Mouse (Mus musculus): ENCODE data around the gene Jam2. TPM values are rescaled to one million over a fixed set of nuclear protein-coding genes. Genes with fewer than 3 reads are reported as not detected.

Gene Jam2
- polyA plus RNA-seq, 1 experiment from 2014 or later: 1.7 TPM

- WGBS: 81% methylated on average over 6 of the region's 6 CpGs
- Histone ChIP-seq H3K27me3 (replicated peaks; ENCODE audit: control insufficient read depth, insufficient read depth, low read length) (peaks cover 32% of the 10 kb centered on the region), H3K4me1 (replicated peaks; ENCODE audit: control insufficient read depth, insufficient read depth, low read length) (no peaks in the 10 kb centered on the region), H3K9ac (ENCODE audit: low read depth, low read length) (no peak overlapping the region), H3K36me3 (ENCODE audit: control insufficient read depth, insufficient read depth, low read length) (no peaks in the 10 kb centered on the region), H3K4me2 (no peak overlapping the region), H3K27ac (ENCODE audit: low read depth, low read length) (no peak overlapping the region), H3K4me3 (ENCODE audit: low read depth, low read length) (no peak overlapping the region), H3K9me3 (ENCODE audit: control insufficient read depth, low read length) (no peaks in the 10 kb centered on the region)
- ATAC-seq (replicated peaks; ENCODE audit: low FRiP score) (no peak), DNase-seq (ENCODE audit: low spot score) (no peak)
These were observed 4.5 kb downstream of the Jam2 start for GRCm38 (mm10) chr16:84778431-84778830.

- DNase-seq (ENCODE audit: low spot score): no peak
These were observed 5.1 kb downstream of the Jam2 start for GRCm38 (mm10) chr16:84778861-84779630.

GRCm38 (mm10) chr16:84779718-84780117 is 5.8 kb downstream of the Jam2 start:
- no peaks in the 10 kb centered on the region for H3K36me3 ChIP-seq (ENCODE audit: control insufficient read depth, insufficient read depth, low read length)
- WGBS: 71% methylated on average over 5 of the region's 5 CpGs
- ATAC-seq (replicated peaks; ENCODE audit: low FRiP score) (no peak), DNase-seq (ENCODE audit: low spot score) (no peak)
- H3K9me3 ChIP-seq (ENCODE audit: control insufficient read depth, low read length): no peaks in the 10 kb centered on the region
- no peak overlapping the region for H3K4me2 ChIP-seq
- no peaks in the 10 kb centered on the region for H3K4me1 ChIP-seq (replicated peaks; ENCODE audit: control insufficient read depth, insufficient read depth, low read length)
- no peak overlapping the region for H3K9ac ChIP-seq (ENCODE audit: low read depth, low read length)
- peaks cover 20% of the 10 kb centered on the region for H3K27me3 ChIP-seq (replicated peaks; ENCODE audit: control insufficient read depth, insufficient read depth, low read length)
- no peak overlapping the region for H3K4me3 ChIP-seq (ENCODE audit: low read depth, low read length)
- H3K27ac ChIP-seq (ENCODE audit: low read depth, low read length): no peak overlapping the region

More at GRCm38 (mm10) chr16:84778861-84779630, 5.1 kb downstream of the Jam2 start:
- ATAC-seq (replicated peaks; ENCODE audit: low FRiP score): no peak
- H3K4me3 ChIP-seq (ENCODE audit: low read depth, low read length): no peak overlapping the region
- H3K36me3 ChIP-seq (ENCODE audit: control insufficient read depth, insufficient read depth, low read length): no peaks in the 10 kb centered on the region
- no peak overlapping the region for H3K4me2 ChIP-seq
- H3K27me3 ChIP-seq (replicated peaks; ENCODE audit: control insufficient read depth, insufficient read depth, low read length): peaks cover 27% of the 10 kb centered on the region
- 78% methylated on average over 6 of the region's 6 CpGs for WGBS
- H3K9ac ChIP-seq (ENCODE audit: low read depth, low read length): no peak overlapping the region
- H3K9me3 ChIP-seq (ENCODE audit: control insufficient read depth, low read length): no peaks in the 10 kb centered on the region
- H3K27ac ChIP-seq (ENCODE audit: low read depth, low read length): no peak overlapping the region
- no peaks in the 10 kb centered on the region for H3K4me1 ChIP-seq (replicated peaks; ENCODE audit: control insufficient read depth, insufficient read depth, low read length)

GRCm38 (mm10) chr16:84783279-84783678 is 9.4 kb downstream of the Jam2 start:
- ATAC-seq (replicated peaks; ENCODE audit: low FRiP score): no peak
- 33% methylated on average over 2 of the region's 2 CpGs for WGBS

GRCm38 (mm10) chr16:84784966-84785365 is 11.0 kb downstream of the Jam2 start:
- H3K9me3 ChIP-seq (ENCODE audit: control insufficient read depth, low read length): no peaks in the 10 kb centered on the region
- no peak for ATAC-seq (replicated peaks; ENCODE audit: low FRiP score)
- H3K4me3 ChIP-seq (ENCODE audit: low read depth, low read length): no peak overlapping the region
- H3K9ac ChIP-seq (ENCODE audit: low read depth, low read length): no peak overlapping the region
- H3K27ac ChIP-seq (ENCODE audit: low read depth, low read length): no peak overlapping the region
- no peak overlapping the region for H3K4me2 ChIP-seq
- no peaks in the 10 kb centered on the region for H3K27me3 ChIP-seq (replicated peaks; ENCODE audit: control insufficient read depth, insufficient read depth, low read length)
- DNase-seq (ENCODE audit: low spot score): no peak
- H3K36me3 ChIP-seq (ENCODE audit: control insufficient read depth, insufficient read depth, low read length): no peaks in the 10 kb centered on the region
- 34% methylated on average over 7 of the region's 7 CpGs for WGBS
- H3K4me1 ChIP-seq (replicated peaks; ENCODE audit: control insufficient read depth, insufficient read depth, low read length): no peaks in the 10 kb centered on the region

More at GRCm38 (mm10) chr16:84783279-84783678, 9.4 kb downstream of the Jam2 start:
- Histone ChIP-seq H3K9ac (ENCODE audit: low read depth, low read length) (no peak overlapping the region), H3K9me3 (ENCODE audit: control insufficient read depth, low read length) (no peaks in the 10 kb centered on the region), H3K4me3 (ENCODE audit: low read depth, low read length) (no peak overlapping the region), H3K4me1 (replicated peaks; ENCODE audit: control insufficient read depth, insufficient read depth, low read length) (no peaks in the 10 kb centered on the region), H3K4me2 (no peak overlapping the region), H3K27ac (ENCODE audit: low read depth, low read length) (no peak overlapping the region), H3K27me3 (replicated peaks; ENCODE audit: control insufficient read depth, insufficient read depth, low read length) (no peaks in the 10 kb centered on the region), H3K36me3 (ENCODE audit: control insufficient read depth, insufficient read depth, low read length) (no peaks in the 10 kb centered on the region)
- no peak for DNase-seq (ENCODE audit: low spot score)

GRCm38 (mm10) chr16:84790595-84791165 is 16.8 kb downstream of the Jam2 start:
- no peak overlapping the region for H3K4me2 ChIP-seq
- no peaks in the 10 kb centered on the region for H3K9me3 ChIP-seq (ENCODE audit: control insufficient read depth, low read length)
- DNase-seq (ENCODE audit: low spot score) (no peak), ATAC-seq (replicated peaks; ENCODE audit: low FRiP score) (no peak)
- no peaks in the 10 kb centered on the region for H3K36me3 ChIP-seq (ENCODE audit: control insufficient read depth, insufficient read depth, low read length)
- no peak overlapping the region for H3K4me3 ChIP-seq (ENCODE audit: low read depth, low read length)
- 62% methylated on average over 2 of the region's 2 CpGs for WGBS
- H3K4me1 ChIP-seq (replicated peaks; ENCODE audit: control insufficient read depth, insufficient read depth, low read length): no peaks in the 10 kb centered on the region
- H3K27ac ChIP-seq (ENCODE audit: low read depth, low read length): no peak overlapping the region
- H3K9ac ChIP-seq (ENCODE audit: low read depth, low read length): no peak overlapping the region
- H3K27me3 ChIP-seq (replicated peaks; ENCODE audit: control insufficient read depth, insufficient read depth, low read length): no peaks in the 10 kb centered on the region

- H3K4me1 ChIP-seq (replicated peaks; ENCODE audit: control insufficient read depth, insufficient read depth, low read length): no peaks in the 10 kb centered on the region
- no peak for ATAC-seq (replicated peaks; ENCODE audit: low FRiP score)
- no peaks in the 10 kb centered on the region for H3K9me3 ChIP-seq (ENCODE audit: control insufficient read depth, low read length)
- no peak overlapping the region for H3K27ac ChIP-seq (ENCODE audit: low read depth, low read length)
- no peak overlapping the region for H3K9ac ChIP-seq (ENCODE audit: low read depth, low read length)
- H3K4me3 ChIP-seq (ENCODE audit: low read depth, low read length): no peak overlapping the region
- no peak for DNase-seq (ENCODE audit: low spot score)
- H3K27me3 ChIP-seq (replicated peaks; ENCODE audit: control insufficient read depth, insufficient read depth, low read length): no peaks in the 10 kb centered on the region
- no peaks in the 10 kb centered on the region for H3K36me3 ChIP-seq (ENCODE audit: control insufficient read depth, insufficient read depth, low read length)
- WGBS: 80% methylated on average over 14 of the region's 14 CpGs
- no peak overlapping the region for H3K4me2 ChIP-seq
These were observed 19.5 kb downstream of the Jam2 start for GRCm38 (mm10) chr16:84793401-84793800.

GRCm38 (mm10) chr16:84795337-84795736 is 21.4 kb downstream of the Jam2 start:
- DNase-seq (ENCODE audit: low spot score) (no peak), ATAC-seq (replicated peaks; ENCODE audit: low FRiP score) (no peak)
- Histone ChIP-seq H3K4me3 (ENCODE audit: low read depth, low read length) (no peak overlapping the region), H3K36me3 (ENCODE audit: control insufficient read depth, insufficient read depth, low read length) (no peaks in the 10 kb centered on the region), H3K27me3 (replicated peaks; ENCODE audit: control insufficient read depth, insufficient read depth, low read length) (no peaks in the 10 kb centered on the region), H3K4me2 (no peak overlapping the region), H3K9me3 (ENCODE audit: control insufficient read depth, low read length) (no peaks in the 10 kb centered on the region), H3K4me1 (replicated peaks; ENCODE audit: control insufficient read depth, insufficient read depth, low read length) (no peaks in the 10 kb centered on the region), H3K27ac (ENCODE audit: low read depth, low read length) (no peak overlapping the region), H3K9ac (ENCODE audit: low read depth, low read length) (no peak overlapping the region)
- WGBS: 54% methylated on average over 3 of the region's 3 CpGs

GRCm38 (mm10) chr16:84796678-84797077 is 22.8 kb downstream of the Jam2 start:
- no peak overlapping the region for H3K4me3 ChIP-seq (ENCODE audit: low read depth, low read length)
- no peaks in the 10 kb centered on the region for H3K36me3 ChIP-seq (ENCODE audit: control insufficient read depth, insufficient read depth, low read length)
- H3K4me1 ChIP-seq (replicated peaks; ENCODE audit: control insufficient read depth, insufficient read depth, low read length): no peaks in the 10 kb centered on the region
- no peak for DNase-seq (ENCODE audit: low spot score)
- H3K9ac ChIP-seq (ENCODE audit: low read depth, low read length): no peak overlapping the region
- no peaks in the 10 kb centered on the region for H3K27me3 ChIP-seq (replicated peaks; ENCODE audit: control insufficient read depth, insufficient read depth, low read length)
- H3K9me3 ChIP-seq (ENCODE audit: control insufficient read depth, low read length): no peaks in the 10 kb centered on the region
- H3K4me2 ChIP-seq: no peak overlapping the region
- no peak overlapping the region for H3K27ac ChIP-seq (ENCODE audit: low read depth, low read length)
- WGBS: 77% methylated on average over 9 of the region's 9 CpGs
- ATAC-seq (replicated peaks; ENCODE audit: low FRiP score): no peak
